22 mouse cellular contexts compared by ENCODE assay signal in genomic region chr8:56521051-56521450, GRCm38 (mm10). TPM values are rescaled to one million over a fixed set of nuclear protein-coding genes. Genes with fewer than 3 reads are reported as not detected.
A peak's percentile ranks its signal among the peaks of the same experiment; 100 is the strongest.
DNase-seq lines count a peak whose midpoint lies in the region; ATAC-seq and TF ChIP-seq lines count a peak whose summit lies in the region.
"Had no signal": no experiment of that assay in that cellular context is flagged by ENCODE, and none has a peak within 500 bp of the region (broad histone marks: within the 10 kb centered on the region; RNA-seq: fewer than 3 reads in every experiment).

No protein-coding gene starts in this region.

- H3K27me3 ChIP-seq in liver, embryonic 14.5 days (ENCODE audit: control insufficient read depth, insufficient read depth, low read length): no peaks in the 10 kb centered on the region
- H3K27me3 ChIP-seq in liver, embryonic 12.5 days (replicated peaks): no peaks in the 10 kb centered on the region
- H3K27me3 ChIP-seq in hindbrain, embryonic 14.5 days (ENCODE audit: control insufficient read depth, insufficient read depth, low read length): no peaks in the 10 kb centered on the region
- H3K27me3 ChIP-seq: hindbrain, embryonic 13.5 days; midbrain, embryonic 15.5 days; neural tube, embryonic 15.5 days had no signal

- no peaks in the 10 kb centered on the region for H3K9me3 ChIP-seq in liver, embryonic 14.5 days (ENCODE audit: control insufficient read depth, low read length)
- no peaks in the 10 kb centered on the region for H3K9me3 ChIP-seq in liver, embryonic 12.5 days (replicated peaks)
- H3K9me3 ChIP-seq in hindbrain, embryonic 14.5 days (ENCODE audit: control insufficient read depth, low read length): no peaks in the 10 kb centered on the region
- H3K9me3 ChIP-seq: forebrain, embryonic 10.5 days; G1E; hindbrain, embryonic 13.5 days; midbrain, embryonic 15.5 days; neural tube, embryonic 15.5 days had no signal

- TF ChIP-seq EP300 in liver, embryonic 14.5 days (IDR thresholded peaks at IDR 0.05; ENCODE audit: low read depth): no peak

- WGBS in liver, embryonic 14.5 days (ENCODE audit: insufficient replicate concordance): 44% methylated on average over 4 of the region's 4 CpGs
- 61% methylated on average over 4 of the region's 4 CpGs for WGBS in liver, embryonic 12.5 days (ENCODE audit: insufficient replicate concordance)
- 82% methylated on average over 4 of the region's 4 CpGs for WGBS in hindbrain, embryonic 14.5 days

- no peak overlapping the region for H3K4me3 ChIP-seq in liver, embryonic 14.5 days (ENCODE audit: insufficient read depth in 1 of 2, low read depth in 2 of 2, low read length in 2 of 2)
- no peak overlapping the region for H3K4me3 ChIP-seq in liver, embryonic 12.5 days
- H3K4me3 ChIP-seq in hindbrain, embryonic 14.5 days (replicated peaks; ENCODE audit: low read length): no peak overlapping the region
- H3K4me3 ChIP-seq: forebrain, embryonic 10.5 days; hindbrain, embryonic 13.5 days; left cerebral cortex, adult 2 months; megakaryocyte, embryonic 14.5 days; midbrain, embryonic 15.5 days; neural tube, embryonic 15.5 days had no signal

- H3K9ac ChIP-seq in liver, embryonic 14.5 days (replicated peaks): no peak overlapping the region
- H3K9ac ChIP-seq in liver, embryonic 12.5 days: no peak overlapping the region
- no peak overlapping the region for H3K9ac ChIP-seq in hindbrain, embryonic 14.5 days
- H3K9ac ChIP-seq: forebrain, postnatal 0 days; hindbrain, embryonic 13.5 days; midbrain, embryonic 15.5 days; neural tube, embryonic 15.5 days had no signal

- no peak for DNase-seq in liver, embryonic 14.5 days (ENCODE audit: low read depth in 3 of 3, low spot score in 3 of 3)
- DNase-seq in retina, postnatal 1 day: peak; percentile 1
- DNase-seq in retina, embryonic 14.5 days (ENCODE audit: low spot score): no peak
- DNase-seq in ZHBTc4 (ENCODE audit: low read depth, low spot score): peak; percentile 14
- DNase-seq in hindbrain, embryonic 14.5 days (ENCODE audit: low spot score): no peak
- DNase-seq in adrenal gland, adult 2 months: no peak
- DNase-seq: adrenal gland, postnatal 36 days; cerebellum, adult 9-11 months; forebrain, postnatal 0 days; gastrocnemius, postnatal 25 days; kidney, adult 9 months; kidney, postnatal 4 days; lung, postnatal 36 days had no signal

- no peak overlapping the region for H3K27ac ChIP-seq in liver, embryonic 14.5 days
- no peak overlapping the region for H3K27ac ChIP-seq in liver, embryonic 12.5 days
- no peak overlapping the region for H3K27ac ChIP-seq in hindbrain, embryonic 14.5 days
- H3K27ac ChIP-seq: forebrain, embryonic 10.5 days; hindbrain, embryonic 13.5 days; left cerebral cortex, adult 2 months; midbrain, embryonic 15.5 days; neural tube, embryonic 15.5 days had no signal

- H3K4me2 ChIP-seq in liver, embryonic 14.5 days (ENCODE audit: low read depth): no peak overlapping the region
- no peak overlapping the region for H3K4me2 ChIP-seq in liver, embryonic 12.5 days
- H3K4me2 ChIP-seq in hindbrain, embryonic 14.5 days (replicated peaks): no peak overlapping the region
- H3K4me2 ChIP-seq: hindbrain, embryonic 13.5 days; midbrain, embryonic 15.5 days; neural tube, embryonic 15.5 days had no signal

- no peaks in the 10 kb centered on the region for H3K36me3 ChIP-seq in liver, embryonic 14.5 days (replicated peaks; ENCODE audit: control insufficient read depth, insufficient read depth, low read depth)
- H3K36me3 ChIP-seq in liver, embryonic 12.5 days: no peaks in the 10 kb centered on the region
- H3K36me3 ChIP-seq in hindbrain, embryonic 14.5 days (replicated peaks; ENCODE audit: control insufficient read depth, insufficient read depth): no peaks in the 10 kb centered on the region
- H3K36me3 ChIP-seq: forebrain, embryonic 10.5 days; G1E; hindbrain, embryonic 13.5 days; midbrain, embryonic 15.5 days; neural tube, embryonic 15.5 days had no signal

- TF ChIP-seq CTCF in liver, embryonic 14.5 days (IDR thresholded peaks at IDR 0.05; ENCODE audit: low read depth): peak; percentile 18; the same call in 1 of the 2 replicates

- no peaks in the 10 kb centered on the region for H3K4me1 ChIP-seq in liver, embryonic 14.5 days (replicated peaks; ENCODE audit: control insufficient read depth in 2 of 2, insufficient read depth in 2 of 2, low read length in 1 of 2)
- no peaks in the 10 kb centered on the region for H3K4me1 ChIP-seq in liver, embryonic 12.5 days
- no peaks in the 10 kb centered on the region for H3K4me1 ChIP-seq in hindbrain, embryonic 14.5 days (replicated peaks; ENCODE audit: control insufficient read depth, insufficient read depth, low read length)
- H3K4me1 ChIP-seq: forebrain, embryonic 10.5 days; hindbrain, embryonic 13.5 days; megakaryocyte, embryonic 14.5 days; midbrain, embryonic 15.5 days; neural tube, embryonic 15.5 days had no signal

- no peak; the same call in 1 of the 2 replicates for ATAC-seq in liver, embryonic 14.5 days (ENCODE audit: insufficient read depth)
- ATAC-seq in liver, embryonic 12.5 days: no peak
- no peak for ATAC-seq in hindbrain, embryonic 14.5 days (ENCODE audit: low FRiP score)
- ATAC-seq: forebrain, postnatal 0 days; inflammation-experienced regulatory T-cells, adult 6 months; midbrain, embryonic 15.5 days had no signal

RNA-seq across cellular contexts. Expression of gene Cep44, which starts 29.8 kb away (rescaled TPM):
- polyA plus RNA-seq in liver, embryonic 14.5 days (2012; rRNA removed): 13.6 and 15.6 TPM in 2 replicates
- 20.3 and 22.7 TPM in 2 replicates for polyA plus RNA-seq in liver, embryonic 14.5 days (2014; fragmentation: Nextera tagmentation; extraction: Ambion mirVana)
- 26.3 and 27.1 TPM in 2 replicates for polyA plus RNA-seq in liver, embryonic 12.5 days (2016; fragmentation: Nextera tagmentation; extraction: Ambion mirVana)
- 21.8 and 23.2 TPM in 2 replicates for polyA plus RNA-seq in hindbrain, embryonic 14.5 days (2014; fragmentation: Nextera tagmentation; extraction: Ambion mirVana)
- total RNA-seq in adrenal gland, adult 2 months (2021): 10 to 100 TPM; 16.6 to 18.0 TPM
- 3.0 and 4.3 TPM in 2 replicates for polyA plus RNA-seq in adrenal gland, adult 2 months (2012; rRNA removed)

RNA-seq across cellular contexts. Expression of gene Fbxo8, which starts 29.8 kb away (rescaled TPM):
- 7.7 and 9.6 TPM in 2 replicates for polyA plus RNA-seq in liver, embryonic 14.5 days (2012; rRNA removed)
- polyA plus RNA-seq in liver, embryonic 14.5 days (2014; fragmentation: Nextera tagmentation; extraction: Ambion mirVana): 42.1 and 46.1 TPM in 2 replicates
- 42.1 and 45.0 TPM in 2 replicates for polyA plus RNA-seq in liver, embryonic 12.5 days (2016; fragmentation: Nextera tagmentation; extraction: Ambion mirVana)
- 47.0 and 48.5 TPM in 2 replicates for polyA plus RNA-seq in hindbrain, embryonic 14.5 days (2014; fragmentation: Nextera tagmentation; extraction: Ambion mirVana)
- 10 to 100 TPM; 45.0 to 53.1 TPM for total RNA-seq in adrenal gland, adult 2 months (2021)
- polyA plus RNA-seq in adrenal gland, adult 2 months (2012; rRNA removed): 144 and 149 TPM in 2 replicates

Comparison
In these comparisons a context has a peak if more than half of its experiments do, and no peak if none do; other contexts are left out.
1. DNase-seq: peak in retina, postnatal 1 day (single experiment) and ZHBTc4 (single experiment); none in liver, embryonic 14.5 days (0 of 3), retina, embryonic 14.5 days (single experiment), hindbrain, embryonic 14.5 days (single experiment) and adrenal gland, adult 2 months (single experiment).